Mouse (Mus musculus) brain, embryonic 18.5 days (tissue): ENCODE data around the gene Ugt2a2.
"Not testable (repeated sequence)": the region's sequence is repeated elsewhere in the genome, so short reads cannot be mapped to it uniquely, and the experiment has no call there.

Source experiments
- DNase-seq: peaks from one replicate; pipeline ENCODE4 v3.0.0-alpha.2; 2012; ENCODE audit warnings: low read depth, low spot score

Gene Ugt2a2

DNA sequence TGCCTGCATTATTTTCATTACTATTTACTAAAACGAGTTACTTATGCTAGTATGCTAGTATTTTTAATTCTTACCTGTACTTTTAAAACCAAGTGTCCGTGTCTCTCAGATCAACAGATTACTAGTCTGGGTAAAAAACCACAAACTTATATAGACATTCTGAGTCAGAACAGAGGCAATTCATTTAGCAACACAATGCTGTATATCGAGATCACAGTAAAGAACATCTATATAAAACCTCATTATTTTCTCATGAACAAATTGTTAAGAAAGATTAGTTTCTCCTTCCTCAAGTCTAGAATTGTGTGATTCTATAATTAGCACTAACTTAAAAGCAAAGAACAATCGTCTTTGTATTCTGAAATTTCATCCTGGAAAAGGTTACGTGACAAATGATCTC, at the start of gene Ugt2a2:
TSS of gene Ugt2a2 (minus strand) at position 101 of the 400 bp plus-strand sequence.
- DNase-seq = no peak

DNA sequence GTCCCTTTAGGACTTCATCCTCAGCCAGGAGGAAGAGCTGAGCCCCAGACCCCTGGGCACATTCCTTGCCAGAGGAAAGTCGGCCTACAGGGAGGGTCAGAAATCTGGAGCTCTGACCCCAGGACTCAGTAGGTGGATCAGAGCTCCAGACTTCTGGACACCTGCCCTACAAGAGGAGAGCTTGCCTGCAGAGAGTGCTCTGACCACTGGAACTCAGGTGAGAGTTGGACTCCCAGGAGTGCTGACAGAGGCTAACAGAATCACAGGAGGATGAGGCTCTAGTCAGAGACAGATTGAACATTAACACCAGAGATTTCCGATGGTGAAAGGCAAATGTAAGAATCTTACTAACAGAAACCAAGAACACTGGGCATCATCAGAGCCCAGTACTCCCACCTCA, 41.5 kb upstream of the Ugt2a2 start:
- DNase-seq = not testable (repeated sequence)

DNA sequence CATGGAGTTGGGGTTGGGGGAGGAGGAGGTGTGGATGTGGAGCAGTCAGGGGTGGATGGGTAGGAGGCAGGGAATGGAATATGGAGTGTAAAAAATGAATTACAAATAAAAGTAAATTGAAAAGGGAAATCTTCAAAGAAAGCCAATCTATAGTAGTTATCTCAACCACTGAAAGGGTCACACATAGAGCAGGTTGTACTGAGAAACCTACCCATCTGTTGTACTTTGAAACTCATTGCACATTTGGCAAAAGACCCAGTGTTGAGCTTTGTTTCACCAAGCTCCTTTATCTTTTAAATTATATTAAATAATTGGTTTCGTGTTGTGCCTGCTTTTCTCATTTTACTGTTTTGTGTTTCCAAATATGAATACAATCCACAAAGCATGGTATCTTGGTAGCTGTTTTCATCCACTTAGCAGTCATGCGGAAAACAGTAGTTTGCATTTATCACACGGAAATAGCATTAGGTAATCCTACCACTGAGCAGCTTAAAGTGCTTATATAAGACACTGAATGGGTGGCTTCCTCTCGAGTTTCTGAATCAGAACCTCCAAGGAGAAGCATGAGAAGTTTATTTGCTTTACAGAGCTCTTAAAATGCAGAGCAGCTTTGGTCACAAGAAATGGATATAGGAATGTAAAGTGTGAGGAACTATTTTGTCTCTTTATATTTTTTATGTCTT, 23.9 kb upstream of the Ugt2a2 start:
- no peak for DNase-seq

DNA sequence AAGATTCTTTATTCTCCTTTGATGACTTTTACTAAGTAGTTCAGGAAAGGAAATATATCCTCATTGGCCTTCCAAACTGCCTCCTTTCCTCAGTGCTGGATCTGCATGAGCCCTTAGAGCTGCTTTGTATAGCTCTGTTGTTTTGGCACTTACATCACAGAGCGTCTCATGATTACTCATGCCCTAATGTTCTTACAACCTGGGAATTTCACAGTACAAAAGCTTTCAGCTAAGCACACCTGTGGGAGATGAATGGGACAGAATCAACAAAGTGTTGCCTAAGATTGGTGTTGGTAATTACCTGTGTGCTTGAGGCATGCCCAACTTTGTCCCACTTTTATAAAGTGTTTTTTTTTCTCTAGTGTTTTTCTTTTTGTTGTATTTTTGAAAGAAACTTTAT, 20.6 kb upstream of the Ugt2a2 start:
- DNase-seq = no peak

DNA sequence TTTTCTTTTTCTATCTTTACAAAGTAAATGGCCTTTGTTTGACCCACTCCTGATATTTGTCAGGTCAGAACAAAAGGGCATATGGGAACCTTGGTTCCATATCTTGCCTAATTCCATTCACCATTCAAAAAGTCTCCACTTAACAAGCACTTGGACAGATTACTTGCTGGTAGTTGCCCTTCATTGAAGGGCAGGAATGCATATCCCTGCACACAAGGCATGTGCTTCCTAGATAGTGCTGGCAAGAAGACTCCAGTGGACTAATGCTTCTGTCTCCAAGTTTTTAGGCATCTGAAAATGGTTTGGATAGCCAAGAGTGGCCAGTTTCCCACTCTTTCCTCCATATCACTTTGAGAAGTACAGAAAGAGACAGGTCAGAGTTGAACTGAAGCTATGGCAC, 17.3 kb upstream of the Ugt2a2 start:
- no peak for DNase-seq

DNA sequence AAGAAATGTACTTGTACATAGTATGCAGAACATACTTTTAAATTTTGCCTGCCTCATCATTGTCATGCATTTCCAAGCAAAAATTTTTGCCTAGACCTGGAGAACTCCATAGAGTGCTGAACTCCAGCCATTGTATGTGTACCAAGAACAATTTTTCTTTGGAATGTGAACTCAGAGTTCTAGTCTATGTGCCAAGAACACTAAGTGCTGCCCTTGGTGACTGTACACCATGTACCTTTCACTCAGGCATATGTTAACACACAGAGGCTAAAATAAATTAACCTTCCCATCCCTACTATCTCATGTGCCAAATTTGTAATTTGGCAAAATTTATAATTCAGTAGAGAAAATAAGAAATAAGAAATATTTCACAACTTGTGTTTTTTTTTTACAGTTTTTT, 16.9 kb upstream of the Ugt2a2 start:
- no peak for DNase-seq

DNA sequence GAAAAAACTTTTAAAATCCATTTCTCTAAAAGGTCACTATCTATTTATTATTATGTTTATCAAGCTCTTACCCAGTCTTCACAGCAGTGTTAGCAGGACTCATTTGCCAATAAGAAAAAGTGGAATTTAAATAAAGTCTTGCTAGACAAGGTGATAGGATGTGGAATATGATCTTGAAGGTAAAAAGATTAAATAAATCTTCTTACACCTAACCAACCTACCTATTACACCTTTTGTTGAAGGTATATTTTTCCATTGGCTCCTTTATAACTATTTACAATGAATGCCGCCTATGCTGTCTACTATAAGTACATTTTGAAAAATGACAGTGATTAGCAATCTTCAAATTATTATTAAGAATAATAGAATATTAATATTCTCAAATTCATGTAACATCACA, 8.7 kb upstream of the Ugt2a2 start, which contains the start of gene Ugt2a1:
TSS of gene Ugt2a1 (minus strand) at position 101 of the 400 bp plus-strand sequence.
- no peak for DNase-seq

DNA sequence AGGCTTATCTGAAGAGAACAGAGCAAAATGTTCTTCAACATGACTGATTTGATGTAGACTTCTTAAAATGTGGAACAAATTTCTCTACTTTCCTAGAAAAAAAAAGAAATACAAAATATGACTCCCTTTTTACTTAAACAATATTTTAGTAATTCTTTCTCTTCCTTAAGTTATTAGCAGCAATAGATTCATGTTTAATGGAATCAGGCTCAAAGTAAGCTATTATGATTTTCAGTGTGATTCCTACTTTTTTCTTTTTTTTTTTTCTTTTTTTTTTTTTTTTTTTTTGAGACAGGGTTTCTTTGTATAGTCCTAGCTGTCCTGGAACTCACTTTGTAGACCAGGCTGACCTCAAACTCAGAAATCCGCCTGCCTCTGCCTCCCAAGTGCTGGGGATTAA, 4.6 kb upstream of the Ugt2a2 start, which contains the start of gene Gm43638:
TSS of gene Gm43638 (minus strand) at position 101 of the 400 bp plus-strand sequence.
- DNase-seq = not testable (repeated sequence)

DNA sequence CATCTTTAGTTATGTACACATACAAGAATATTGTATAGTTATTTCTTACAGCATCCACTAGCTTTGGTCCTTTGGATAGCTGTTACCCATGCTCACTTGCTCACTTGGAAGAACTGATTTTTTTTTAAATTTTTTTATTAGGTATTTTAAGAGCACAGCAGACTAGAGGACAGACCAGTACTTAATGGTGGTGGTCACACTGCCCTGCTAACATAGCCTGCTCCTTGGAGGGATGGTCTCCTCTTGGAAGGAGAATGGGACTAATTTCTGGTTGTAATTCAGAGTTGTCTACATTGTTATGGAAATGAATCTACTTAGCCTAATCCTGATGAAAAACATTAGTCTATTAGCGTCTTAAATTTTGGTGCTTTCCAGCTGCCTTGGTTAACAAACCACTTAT, 23.2 kb downstream of the Ugt2a2 start:
- DNase-seq = no peak

DNA sequence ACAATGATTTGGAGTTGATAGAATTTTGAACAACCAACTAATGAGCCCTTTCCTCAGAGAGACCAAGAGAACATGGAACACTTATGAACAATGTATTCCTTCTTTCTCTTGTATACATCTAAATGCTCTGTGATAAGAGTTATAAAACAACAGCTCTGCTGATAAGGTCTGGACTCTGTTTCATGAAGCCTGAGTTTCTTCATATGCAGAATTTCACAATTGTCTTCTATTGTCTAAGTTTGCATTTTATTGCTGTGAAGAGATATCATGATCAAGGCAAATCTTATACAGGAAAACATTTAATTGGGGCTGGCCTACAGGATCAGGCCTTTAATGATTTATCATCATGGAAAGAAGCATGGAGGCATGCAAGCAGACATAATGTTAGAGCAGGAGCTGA, 24.4 kb downstream of the Ugt2a2 start:
- no peak for DNase-seq

DNA sequence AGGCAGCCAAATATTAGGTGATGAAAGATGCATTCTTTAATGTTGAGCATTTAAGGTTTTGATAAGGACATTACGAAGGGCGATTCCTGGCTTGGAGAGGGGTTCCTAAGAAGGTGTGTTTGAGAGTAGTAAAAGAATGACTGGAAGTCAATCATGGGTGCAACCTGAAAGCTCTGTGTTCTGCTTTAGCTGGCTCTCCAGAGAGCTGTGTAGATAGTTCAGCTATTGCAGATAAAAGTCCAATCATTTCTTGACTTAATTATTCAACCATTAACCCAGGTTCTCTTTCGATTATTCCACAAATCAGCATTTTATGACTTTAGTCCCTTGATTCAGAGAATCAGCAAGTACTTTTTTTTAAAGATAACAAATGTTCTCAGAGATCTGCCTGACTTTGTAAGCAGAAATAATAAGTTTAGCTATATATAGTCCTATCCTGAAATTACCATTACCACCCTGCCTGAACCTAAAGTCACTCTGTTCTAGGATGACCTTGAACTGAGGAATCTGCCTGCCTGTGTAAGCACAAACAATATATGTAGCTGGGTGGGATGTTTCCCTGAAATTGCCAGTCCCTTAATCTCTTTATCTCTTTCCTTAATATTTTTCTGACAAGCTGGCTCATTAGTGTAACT, 25.7 kb downstream of the Ugt2a2 start:
- no peak for DNase-seq

DNA sequence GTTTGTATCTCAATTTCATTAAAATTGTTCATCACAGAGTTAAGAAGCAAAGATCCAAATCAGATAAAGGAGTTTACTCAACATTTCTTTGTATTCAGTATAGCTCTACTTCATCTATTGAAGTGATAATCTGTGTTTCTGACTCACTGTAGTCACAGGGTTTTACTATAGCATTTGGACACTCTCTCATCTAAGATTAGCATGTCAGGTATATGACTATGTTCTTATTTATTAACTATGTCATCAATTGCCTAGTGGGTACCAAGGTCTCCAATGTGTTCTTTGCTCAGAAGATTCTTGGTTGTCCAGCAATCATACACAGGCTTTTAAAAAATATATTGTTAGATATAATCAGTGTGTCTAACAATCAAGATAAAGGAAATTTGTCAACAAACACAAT, 26.5 kb downstream of the Ugt2a2 start:
- DNase-seq = no peak

DNA sequence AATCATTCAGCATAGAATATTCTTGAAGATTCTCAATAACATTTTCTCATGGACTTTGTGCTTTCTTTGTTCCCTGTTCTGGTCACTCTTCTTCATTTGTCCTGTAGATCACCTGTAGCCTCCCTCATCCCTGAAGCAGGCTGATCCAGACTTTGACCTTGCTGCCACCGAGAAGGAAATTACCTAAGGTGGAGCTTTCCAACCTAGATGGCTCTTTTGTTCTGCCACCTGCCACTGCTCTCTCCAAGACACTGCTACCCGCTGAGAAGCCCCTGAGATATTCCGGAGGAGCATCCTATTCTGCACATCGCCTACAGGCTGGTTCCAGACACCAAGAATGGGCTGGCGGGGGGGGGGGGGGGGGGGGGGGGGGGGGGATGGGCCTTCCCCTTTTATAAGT, 29.5 kb downstream of the Ugt2a2 start:
- not testable (repeated sequence) for DNase-seq

DNA sequence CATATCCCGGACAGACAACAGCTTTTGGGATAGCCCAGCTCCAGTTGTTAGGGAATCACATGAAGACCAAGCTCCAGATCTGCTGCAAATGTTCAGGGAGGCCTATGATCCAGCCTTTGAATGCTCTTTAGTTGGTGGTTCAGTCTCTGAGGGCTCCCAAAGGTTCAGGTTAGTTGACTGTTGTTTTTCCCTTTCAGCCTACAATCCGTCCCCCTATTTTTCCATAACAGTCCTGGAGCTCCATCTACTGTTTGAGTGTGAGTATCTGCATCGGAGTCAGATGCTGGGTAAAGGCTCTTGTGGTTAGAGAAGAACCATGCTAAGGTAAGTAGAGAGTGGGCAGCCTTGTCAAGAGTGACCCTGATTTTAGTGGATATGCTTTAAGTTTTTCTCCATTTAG, 45.8 kb downstream of the Ugt2a2 start:
- no peak for DNase-seq

DNA sequence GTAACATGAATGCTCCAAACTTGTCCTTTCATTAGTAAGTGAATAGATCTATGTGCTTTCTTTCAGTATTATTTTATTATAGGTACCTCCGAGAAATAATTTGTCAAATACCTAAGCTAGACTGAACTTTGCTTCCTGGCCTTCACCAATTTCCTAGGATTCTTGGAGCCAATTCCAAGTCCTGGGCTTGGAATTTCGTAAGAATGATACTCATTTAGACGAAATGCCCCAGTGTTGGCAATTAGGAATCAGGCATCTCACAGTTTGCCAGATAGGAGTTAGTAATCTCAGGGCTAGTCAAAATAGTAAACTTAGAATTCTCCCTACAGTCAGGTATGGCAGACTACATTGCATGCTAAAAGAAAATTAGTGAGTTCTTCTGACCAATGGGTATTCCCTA, 56.4 kb downstream of the Ugt2a2 start:
- DNase-seq = no peak

DNA sequence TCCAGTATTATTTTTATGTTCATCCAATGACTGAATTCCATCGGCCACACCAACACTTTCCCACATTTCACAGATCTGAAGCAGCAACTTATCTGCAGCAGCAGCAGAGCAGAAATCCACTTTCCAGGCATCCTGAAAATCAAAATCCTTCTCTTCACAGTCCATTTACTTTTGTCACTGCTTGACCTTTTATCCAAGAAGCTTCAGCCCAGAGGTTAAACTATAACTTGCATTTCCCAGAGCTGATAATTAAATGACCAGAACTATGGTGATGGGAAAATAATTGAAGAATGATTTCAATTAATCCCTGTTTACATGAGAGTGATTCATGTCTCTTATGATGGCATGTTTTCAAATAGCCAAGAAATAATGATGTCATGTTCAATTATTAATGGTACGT, 58.0 kb downstream of the Ugt2a2 start, which contains the start of gene Ugt2b38:
TSS of gene Ugt2b38 (minus strand) at position 163 of the 400 bp plus-strand sequence.
- not testable (repeated sequence) for DNase-seq
